Mouse (Mus musculus): ENCODE results near the gene Ddx19a.
A peak's percentile ranks its signal among the peaks of the same experiment; 100 is the strongest.
"Not testable (repeated sequence)": the region's sequence is repeated elsewhere in the genome, so short reads cannot be mapped to it uniquely, and the experiment has no call there.

The Ddx19a gene

DNA sequence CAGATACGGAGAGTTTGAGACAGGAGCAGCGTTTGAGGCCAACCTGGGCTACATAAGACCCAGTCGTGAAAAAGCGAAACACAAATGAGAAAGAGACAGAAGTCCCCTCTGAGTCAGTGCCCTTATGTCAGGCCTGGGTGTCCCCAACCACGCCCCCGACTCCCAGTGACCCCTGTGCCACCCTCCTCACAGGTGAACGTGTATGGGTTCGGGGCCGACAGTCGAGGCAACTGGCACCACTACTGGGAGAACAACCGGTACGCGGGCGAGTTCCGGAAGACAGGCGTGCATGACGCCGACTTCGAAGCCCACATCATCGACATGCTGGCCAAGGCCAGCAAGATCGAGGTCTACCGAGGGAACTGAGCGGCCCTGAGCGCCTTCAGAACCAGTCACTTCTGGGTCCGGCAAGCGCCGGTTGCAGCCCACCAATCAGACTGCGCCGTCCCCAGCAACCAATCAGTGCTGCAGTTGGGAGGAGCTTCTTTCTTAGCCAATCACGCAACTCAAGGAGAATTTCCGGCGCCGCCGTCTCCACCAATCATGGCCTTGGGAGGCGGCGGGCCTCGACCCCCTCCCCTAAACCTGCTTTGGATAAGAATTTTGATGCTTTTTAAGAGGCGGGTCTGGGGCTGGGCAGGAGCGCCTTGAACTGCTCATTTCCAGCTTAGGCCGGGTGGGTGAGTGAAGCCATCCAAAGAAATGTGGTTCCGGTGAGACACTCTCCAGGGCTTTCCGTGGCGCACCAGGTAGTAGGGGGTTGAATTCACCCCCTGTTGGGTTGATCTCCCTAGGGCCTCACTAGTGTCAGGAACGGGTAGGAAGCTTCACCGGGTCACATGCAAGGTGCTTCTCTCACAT, 27.5 kb downstream of the Ddx19a start:
- peak; percentile 88 for DNase-seq (ENCODE audit: low spot score)

DNA sequence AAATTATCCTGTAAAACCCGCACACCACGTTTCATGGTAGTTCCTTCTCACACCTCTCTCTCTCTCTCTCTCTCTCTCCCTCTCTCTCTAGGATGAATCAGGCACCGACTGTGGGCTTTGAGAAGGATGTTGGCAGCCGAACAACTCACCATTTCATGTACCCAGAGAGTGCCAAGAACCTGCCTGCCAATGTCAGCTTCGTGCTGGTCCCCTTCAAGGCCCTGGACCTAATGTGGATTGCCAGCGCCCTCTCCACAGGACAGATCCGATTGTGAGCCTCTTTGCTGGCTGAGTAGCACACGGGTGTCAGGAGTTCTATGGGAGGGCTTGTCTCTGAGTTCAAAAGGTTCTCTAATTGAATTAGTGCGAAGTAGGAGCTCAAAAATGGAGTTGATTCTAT, 30.3 kb downstream of the Ddx19a start:
- no peak for DNase-seq (ENCODE audit: low spot score)

DNA sequence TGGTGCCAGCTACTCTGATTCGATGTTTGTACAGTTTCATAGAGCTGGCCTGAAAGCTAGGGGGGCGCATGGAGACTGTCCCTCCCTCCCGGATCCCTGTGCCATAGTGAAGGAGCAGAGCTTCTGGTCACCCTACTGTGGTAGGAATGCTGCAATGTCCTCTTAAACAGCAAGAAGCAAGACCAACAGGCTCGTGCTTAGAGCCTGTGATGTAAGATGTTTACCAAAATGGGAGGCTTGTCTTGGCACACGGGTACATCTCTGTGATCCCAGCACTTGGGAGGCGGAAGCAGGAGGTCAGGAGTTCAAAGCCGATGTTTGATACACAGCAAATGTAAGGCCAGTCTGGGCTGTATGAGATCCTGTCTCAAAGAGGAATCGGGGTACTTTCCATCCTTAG, 31.0 kb downstream of the Ddx19a start:
- no peak for DNase-seq (ENCODE audit: low spot score)

- no peak for DNase-seq (ENCODE audit: low spot score)
These were observed 32.0 kb downstream of the Ddx19a start for GRCm38 (mm10) chr8:110965594-110965993.

DNA sequence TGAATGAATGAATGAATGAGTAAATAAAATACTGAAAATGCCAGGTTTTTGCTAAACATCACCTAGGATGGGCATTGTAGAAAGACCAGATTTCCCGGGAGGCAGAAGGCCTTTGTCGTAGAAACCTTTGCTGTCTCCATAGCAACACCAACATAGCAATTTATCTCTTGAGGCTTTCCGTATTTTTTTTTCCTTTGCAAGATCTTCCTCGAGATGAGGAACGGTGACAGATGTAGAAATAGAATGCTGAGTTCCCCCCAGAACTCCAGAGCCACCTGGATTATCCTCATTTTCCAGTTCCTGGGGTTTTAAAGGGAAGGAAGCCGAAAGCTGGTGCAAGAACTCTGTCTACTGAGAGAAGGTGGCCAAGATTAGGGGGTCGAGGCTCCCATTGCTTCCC, 32.9 kb downstream of the Ddx19a start:
- no peak for DNase-seq (ENCODE audit: low spot score)

DNA sequence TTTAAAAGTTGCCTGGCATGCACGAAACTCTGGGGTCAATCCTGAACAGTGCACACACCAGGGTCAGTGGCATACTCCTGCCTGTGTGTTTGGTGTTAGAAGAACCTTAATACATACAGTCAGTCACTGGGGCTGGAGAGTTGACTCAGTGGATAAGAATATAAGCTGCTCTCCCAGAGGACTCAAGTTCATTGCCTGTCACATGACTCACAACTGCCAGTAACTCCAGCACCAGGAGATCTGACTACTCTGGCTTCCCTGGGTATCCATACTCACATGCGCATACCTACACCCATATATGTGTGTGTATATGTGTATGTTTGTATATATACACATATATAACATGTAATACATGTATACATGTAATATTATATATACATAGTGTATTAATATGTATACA, 34.5 kb downstream of the Ddx19a start:
- no peak for DNase-seq (ENCODE audit: low spot score)

GRCm38 (mm10) chr8:110959906-110960305, 37.7 kb downstream of the Ddx19a start:
- no peak for DNase-seq (ENCODE audit: low spot score)

GRCm38 (mm10) chr8:110959071-110959780, 38.4 kb downstream of the Ddx19a start:
- no peak for DNase-seq (ENCODE audit: low spot score)

- DNase-seq (ENCODE audit: low spot score): not testable (repeated sequence)
These were observed 39.0 kb downstream of the Ddx19a start for GRCm38 (mm10) chr8:110958553-110958952.

DNA sequence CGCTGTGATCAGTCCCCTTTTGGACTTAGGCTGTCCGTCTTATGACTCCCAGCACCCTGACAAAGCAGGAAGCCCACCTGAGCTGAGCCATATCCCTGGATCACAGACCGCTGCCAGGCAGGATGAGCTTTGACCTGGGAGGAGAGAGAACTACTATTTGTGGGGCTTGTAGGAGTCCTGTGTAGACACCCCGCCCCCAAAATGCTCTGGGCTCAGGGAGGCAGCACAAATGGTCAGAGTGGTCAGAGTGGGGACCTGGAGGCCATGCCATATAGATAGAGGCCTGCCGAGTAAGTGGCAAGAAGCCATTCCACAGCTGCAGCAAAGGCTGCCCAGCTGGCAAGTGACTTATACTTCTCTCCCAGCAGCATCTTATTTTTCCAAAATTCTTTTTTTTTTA, 39.5 kb downstream of the Ddx19a start:
- DNase-seq (ENCODE audit: low spot score): no peak

- DNase-seq (ENCODE audit: low spot score): no peak
These were observed 40.1 kb downstream of the Ddx19a start for GRCm38 (mm10) chr8:110957471-110957870.

DNA sequence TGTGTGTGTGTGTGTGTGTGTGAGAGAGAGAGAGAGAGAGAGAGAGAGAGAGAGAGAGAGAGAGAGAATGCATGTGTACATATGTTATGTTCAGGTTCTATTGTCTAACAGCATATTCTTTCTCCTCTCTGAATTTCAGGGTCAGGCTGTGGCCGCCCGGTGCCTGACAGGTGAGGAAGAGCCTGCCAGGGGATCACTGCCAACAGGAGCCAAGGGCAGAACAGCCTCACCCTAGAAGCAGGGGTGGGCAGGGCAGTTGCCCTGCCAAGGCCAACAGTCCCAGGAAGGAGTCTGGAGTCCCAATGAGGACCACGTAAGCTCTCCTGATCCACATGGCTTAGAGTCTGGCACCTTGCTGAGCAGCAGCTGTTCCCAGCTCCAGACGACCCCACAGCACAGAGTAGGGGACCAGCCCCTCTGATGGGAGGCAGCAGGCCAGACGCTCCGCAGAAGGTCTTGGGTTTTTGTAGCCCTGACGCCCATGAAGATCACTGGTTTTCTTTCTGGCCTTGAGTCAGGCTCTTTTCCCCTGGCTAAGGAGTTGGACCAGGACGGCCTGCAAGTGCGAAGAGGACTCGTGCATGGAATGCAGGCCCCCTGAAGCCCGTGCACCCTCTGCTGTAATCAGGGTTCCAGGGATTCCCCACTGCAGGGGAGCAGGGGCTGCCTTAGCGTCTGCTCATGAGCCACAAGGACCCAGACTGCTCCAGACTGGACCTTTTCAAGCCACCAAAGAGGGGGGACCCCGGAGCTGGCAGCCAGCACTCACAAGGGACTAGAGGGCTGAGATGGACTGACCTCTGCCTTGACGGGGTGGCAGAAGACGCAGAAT, 40.8 kb downstream of the Ddx19a start:
- no peak for DNase-seq (ENCODE audit: low spot score)

GRCm38 (mm10) chr8:110954776-110955175, 42.8 kb downstream of the Ddx19a start:
- DNase-seq (ENCODE audit: low spot score): no peak

DNA sequence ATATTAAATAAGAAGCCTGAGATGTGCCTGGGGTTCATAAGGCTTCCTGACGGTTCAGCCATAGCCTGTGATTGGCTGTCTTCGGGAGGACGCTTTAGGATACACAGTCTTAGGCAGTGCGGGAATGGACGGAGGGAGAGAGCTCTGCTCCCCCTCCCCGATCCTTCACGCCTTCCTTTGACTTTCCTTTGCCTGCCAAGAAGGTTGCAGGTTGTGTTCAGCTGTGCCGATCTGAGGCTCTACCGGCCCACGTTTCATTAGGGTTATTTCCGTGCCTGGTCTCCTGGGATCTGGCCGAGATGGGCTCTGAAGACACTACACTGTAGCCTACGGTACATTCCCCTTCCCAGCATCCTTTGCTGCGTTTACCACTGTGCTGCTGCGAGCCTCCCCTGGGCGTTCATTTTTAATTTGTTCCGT, 47.5 kb downstream of the Ddx19a start:
- no peak for DNase-seq (ENCODE audit: low spot score)

- no peak for DNase-seq (ENCODE audit: low spot score)
These were observed 51.9 kb downstream of the Ddx19a start for GRCm38 (mm10) chr8:110945716-110946115.

DNA sequence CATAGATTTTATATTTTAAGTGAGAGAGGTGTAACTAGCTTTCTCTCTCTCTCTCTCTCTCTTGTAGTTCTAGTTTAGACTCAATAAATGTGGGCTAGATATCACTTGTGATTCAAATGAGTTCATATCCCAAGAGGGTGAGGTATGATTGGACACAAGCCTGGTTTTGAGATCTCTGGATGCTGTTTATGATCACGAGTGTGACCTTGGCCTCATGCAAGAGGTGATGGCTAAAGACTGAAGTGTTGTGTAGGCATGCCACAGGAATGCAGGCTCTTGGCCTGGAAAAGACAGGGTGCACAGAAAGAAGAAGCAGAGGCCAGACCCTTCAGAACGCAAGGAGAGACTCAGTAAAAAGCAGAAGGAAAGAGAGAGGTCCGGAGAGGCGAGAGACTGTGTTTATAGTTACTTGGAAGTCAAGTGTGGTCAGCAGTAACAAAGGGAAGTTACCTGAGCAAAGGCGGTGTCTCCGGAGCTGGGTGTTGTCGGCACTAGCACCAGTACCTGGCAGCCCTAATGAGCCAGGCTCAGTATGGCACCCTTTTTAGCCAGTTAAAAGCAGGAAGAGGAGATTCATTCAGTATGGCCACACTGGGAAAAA, 53.2 kb downstream of the Ddx19a start:
- DNase-seq (ENCODE audit: low spot score): no peak

DNA sequence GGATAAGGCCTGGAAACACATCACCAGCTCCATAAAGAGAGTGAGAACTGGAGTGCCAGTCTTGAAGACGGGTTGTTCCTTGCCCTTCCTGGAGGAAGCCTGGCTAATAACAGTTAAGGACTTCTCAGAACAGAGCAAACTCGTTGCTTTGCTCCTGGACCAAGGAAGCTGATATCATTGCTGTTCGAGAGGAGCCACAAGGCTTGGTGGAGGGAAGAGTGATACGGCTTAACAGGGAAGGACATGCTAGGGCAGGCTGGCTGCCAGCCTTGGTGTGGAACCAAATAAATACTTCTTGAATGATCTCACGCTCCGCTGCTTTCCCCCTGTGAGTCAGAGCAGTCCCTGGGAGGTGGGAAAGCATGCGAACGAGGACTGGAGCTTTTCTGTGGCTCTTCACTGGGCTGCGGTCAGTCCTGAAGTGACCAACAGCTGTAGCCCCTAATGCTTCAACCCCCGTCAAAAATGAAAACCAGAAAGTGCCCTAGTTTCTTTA, 56.1 kb downstream of the Ddx19a start:
- DNase-seq (ENCODE audit: low spot score): no peak

DNA sequence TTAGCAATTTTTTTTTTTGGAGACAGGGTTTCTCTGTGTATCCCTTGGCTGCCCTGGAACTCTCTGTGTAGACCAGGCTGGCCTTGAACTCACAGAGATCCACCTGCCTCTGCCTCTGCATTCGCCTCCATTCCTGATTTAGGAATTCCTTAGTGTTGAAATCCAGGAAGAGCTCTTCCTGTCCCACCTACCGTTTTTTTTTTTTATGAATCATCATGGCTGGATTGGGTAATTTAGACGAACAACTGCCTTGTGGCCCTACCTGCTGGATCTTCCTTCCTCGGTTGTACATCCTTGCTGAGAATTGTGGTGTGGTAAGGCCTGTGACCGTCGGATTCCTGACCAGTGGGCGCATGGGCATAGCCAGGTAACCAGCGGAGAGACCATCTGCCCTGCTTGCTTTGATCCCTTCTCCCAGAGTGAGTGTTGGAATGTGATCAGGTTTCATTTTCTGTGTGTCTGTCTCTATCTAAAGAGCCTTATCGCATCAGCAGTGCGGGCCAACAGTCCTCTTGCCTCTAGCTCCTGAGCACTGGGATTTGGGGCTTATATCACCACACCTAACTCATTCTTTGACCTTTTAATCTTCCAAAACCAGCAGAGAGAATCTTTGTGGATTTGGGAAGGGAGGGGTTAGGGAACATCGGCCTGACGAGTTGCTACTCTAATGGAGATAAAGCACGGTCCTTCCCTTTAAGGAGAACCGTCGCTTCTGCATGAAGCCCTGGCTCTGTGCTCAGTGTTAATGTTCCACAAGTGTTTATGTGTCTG, 56.7 kb downstream of the Ddx19a start:
- DNase-seq (ENCODE audit: low spot score): no peak

GRCm38 (mm10) chr8:110938882-110939589, 58.6 kb downstream of the Ddx19a start:
- peak; percentile 57 for DNase-seq (ENCODE audit: low spot score)

DNA sequence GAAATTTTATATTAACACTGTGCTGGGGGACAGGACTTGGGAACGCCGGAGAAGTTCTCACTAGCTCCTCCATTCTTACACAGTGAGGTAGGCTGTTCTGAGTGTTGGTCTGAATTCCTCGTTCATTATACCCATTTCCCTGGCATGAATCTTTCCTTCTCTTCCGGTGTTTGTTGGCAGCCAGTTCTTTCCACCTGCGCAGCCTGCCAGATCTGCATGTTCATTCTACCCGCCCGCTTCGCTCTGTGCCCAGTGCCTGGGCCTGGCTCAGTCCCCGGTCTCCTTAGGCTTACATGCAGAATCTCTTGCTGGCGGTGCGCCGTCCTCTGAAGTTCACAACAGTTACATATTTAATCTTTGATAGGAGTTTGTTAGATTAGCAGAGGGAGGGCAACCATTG, 61.4 kb downstream of the Ddx19a start:
- no peak for DNase-seq (ENCODE audit: low spot score)

All from T-cell, adult 2 months (primary cell).